Mouse (Mus musculus): ENCODE results near the gene Agt. TPM values are rescaled to one million over a fixed set of nuclear protein-coding genes. Genes with fewer than 3 reads are reported as not detected.

Agt gene
- polyA plus RNA-seq, 1 experiment from 2014 or later = 11.8 TPM

DNA sequence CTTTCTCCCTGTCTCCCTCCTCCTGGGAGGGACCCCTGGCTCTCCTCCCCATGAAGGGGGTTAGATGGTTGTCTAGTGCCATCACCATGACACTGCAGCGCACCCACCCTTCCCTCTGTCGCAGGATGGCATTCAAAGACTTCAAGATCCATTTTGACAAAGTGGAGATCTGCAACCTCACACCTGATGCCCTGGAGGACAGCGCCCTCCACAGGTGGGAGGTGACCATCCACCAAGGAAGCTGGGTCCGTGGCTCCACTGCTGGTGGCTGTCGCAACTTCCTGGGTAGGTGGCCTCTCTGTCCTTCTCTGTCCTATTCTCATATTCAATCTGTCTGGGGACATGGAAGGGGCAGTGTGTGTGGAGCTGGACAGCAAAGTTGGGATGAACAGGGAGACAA is 34.6 kb upstream of the Agt start:
- Histone ChIP-seq H3K27me3 (replicated peaks; ENCODE audit: control insufficient read depth, insufficient read depth, low read length) (no peaks in the 10 kb centered on the region), H3K9ac (ENCODE audit: low read depth, low read length) (no peak overlapping the region), H3K4me2 (replicated peaks; ENCODE audit: low read depth) (no peak overlapping the region), H3K4me3 (ENCODE audit: low read depth, low read length) (no peak overlapping the region), H3K27ac (ENCODE audit: low read depth, low read length) (no peak overlapping the region), H3K4me1 (replicated peaks; ENCODE audit: control insufficient read depth, insufficient read depth, low read length) (no peaks in the 10 kb centered on the region), H3K36me3 (ENCODE audit: control insufficient read depth, insufficient read depth) (no peaks in the 10 kb centered on the region), H3K9me3 (ENCODE audit: control insufficient read depth) (no peaks in the 10 kb centered on the region)
- peak; percentile 41 for TF ChIP-seq CTCF (IDR thresholded peaks at IDR 0.05; ENCODE audit: low read depth)
- WGBS = 64% methylated on average over 5 of the region's 5 CpGs
- no peak for ATAC-seq

- WGBS = 58% methylated on average over 4 of the region's 4 CpGs
These were observed 19.9 kb upstream of the Agt start for GRCm38 (mm10) chr8:124589393-124589792.

GRCm38 (mm10) chr8:124586556-124586955 is 17.1 kb upstream of the Agt start:
- Histone ChIP-seq H3K27ac (ENCODE audit: low read depth, low read length) (no peak overlapping the region), H3K9ac (ENCODE audit: low read depth, low read length) (no peak overlapping the region), H3K27me3 (replicated peaks; ENCODE audit: control insufficient read depth, insufficient read depth, low read length) (no peaks in the 10 kb centered on the region), H3K36me3 (ENCODE audit: control insufficient read depth, insufficient read depth) (no peaks in the 10 kb centered on the region), H3K4me3 (ENCODE audit: low read depth, low read length) (no peak overlapping the region), H3K9me3 (ENCODE audit: control insufficient read depth) (no peaks in the 10 kb centered on the region), H3K4me2 (replicated peaks; ENCODE audit: low read depth) (no peak overlapping the region), H3K4me1 (replicated peaks; ENCODE audit: control insufficient read depth, insufficient read depth, low read length) (no peaks in the 10 kb centered on the region)
- no peak for ATAC-seq
- no peak for TF ChIP-seq CTCF (IDR thresholded peaks at IDR 0.05; ENCODE audit: low read depth)
- 83% methylated on average over 2 of the region's 2 CpGs for WGBS

More at GRCm38 (mm10) chr8:124589393-124589792, 19.9 kb upstream of the Agt start:
- H3K4me3 ChIP-seq (ENCODE audit: low read depth, low read length) = no peak overlapping the region
- H3K36me3 ChIP-seq (ENCODE audit: control insufficient read depth, insufficient read depth) = no peaks in the 10 kb centered on the region
- no peak for TF ChIP-seq CTCF (IDR thresholded peaks at IDR 0.05; ENCODE audit: low read depth)
- H3K9me3 ChIP-seq (ENCODE audit: control insufficient read depth) = no peaks in the 10 kb centered on the region
- no peak for ATAC-seq
- H3K9ac ChIP-seq (ENCODE audit: low read depth, low read length) = no peak overlapping the region
- no peaks in the 10 kb centered on the region for H3K4me1 ChIP-seq (replicated peaks; ENCODE audit: control insufficient read depth, insufficient read depth, low read length)
- no peak overlapping the region for H3K4me2 ChIP-seq (replicated peaks; ENCODE audit: low read depth)
- H3K27me3 ChIP-seq (replicated peaks; ENCODE audit: control insufficient read depth, insufficient read depth, low read length) = no peaks in the 10 kb centered on the region
- H3K27ac ChIP-seq (ENCODE audit: low read depth, low read length) = no peak overlapping the region

DNA sequence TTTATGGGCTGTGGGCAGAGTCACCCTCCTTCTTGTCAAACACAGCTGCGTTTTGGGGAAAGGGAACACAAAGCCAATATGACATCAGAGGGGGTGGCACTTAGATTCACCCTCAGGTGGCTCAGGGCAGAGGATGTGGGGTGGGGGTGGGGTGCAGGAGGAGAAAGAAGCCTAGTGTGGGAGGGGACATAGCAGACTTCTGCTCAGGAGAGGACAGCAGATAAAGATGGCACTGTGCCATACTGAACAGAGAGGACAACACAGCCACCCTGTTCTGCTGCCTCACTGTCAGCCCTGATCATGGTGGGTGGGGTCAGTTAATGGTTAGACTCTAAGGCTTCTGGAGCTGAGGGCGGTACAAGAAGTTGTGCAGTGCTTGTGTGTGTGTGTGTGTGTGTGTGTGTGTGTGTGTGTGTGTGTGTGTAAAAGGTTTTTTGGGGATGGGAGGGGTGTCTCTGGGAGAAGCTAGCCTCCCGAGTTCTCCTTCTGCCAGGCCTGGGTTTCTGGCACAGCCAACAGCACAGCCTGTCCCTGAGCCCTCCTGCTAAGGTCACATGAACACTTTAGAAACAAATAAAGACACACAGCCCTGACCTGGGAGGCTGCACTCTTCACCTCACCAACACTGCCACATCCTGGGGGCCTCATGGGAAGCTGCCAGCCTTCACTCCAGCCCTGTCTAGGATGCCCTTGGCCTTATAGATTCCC is 16.4 kb upstream of the Agt start:
- peak; percentile 80 for ATAC-seq
- Histone ChIP-seq H3K27me3 (replicated peaks; ENCODE audit: control insufficient read depth, insufficient read depth, low read length) (no peaks in the 10 kb centered on the region), H3K9ac (ENCODE audit: low read depth, low read length) (no peak overlapping the region), H3K27ac (ENCODE audit: low read depth, low read length) (no peak overlapping the region), H3K4me3 (ENCODE audit: low read depth, low read length) (no peak overlapping the region), H3K4me2 (replicated peaks; ENCODE audit: low read depth) (no peak overlapping the region), H3K9me3 (ENCODE audit: control insufficient read depth) (no peaks in the 10 kb centered on the region), H3K36me3 (ENCODE audit: control insufficient read depth, insufficient read depth) (no peaks in the 10 kb centered on the region), H3K4me1 (replicated peaks; ENCODE audit: control insufficient read depth, insufficient read depth, low read length) (no peaks in the 10 kb centered on the region)
- WGBS = 19% methylated on average over 3 of the region's 3 CpGs
- TF ChIP-seq CTCF (IDR thresholded peaks at IDR 0.05; ENCODE audit: low read depth) = no peak

DNA sequence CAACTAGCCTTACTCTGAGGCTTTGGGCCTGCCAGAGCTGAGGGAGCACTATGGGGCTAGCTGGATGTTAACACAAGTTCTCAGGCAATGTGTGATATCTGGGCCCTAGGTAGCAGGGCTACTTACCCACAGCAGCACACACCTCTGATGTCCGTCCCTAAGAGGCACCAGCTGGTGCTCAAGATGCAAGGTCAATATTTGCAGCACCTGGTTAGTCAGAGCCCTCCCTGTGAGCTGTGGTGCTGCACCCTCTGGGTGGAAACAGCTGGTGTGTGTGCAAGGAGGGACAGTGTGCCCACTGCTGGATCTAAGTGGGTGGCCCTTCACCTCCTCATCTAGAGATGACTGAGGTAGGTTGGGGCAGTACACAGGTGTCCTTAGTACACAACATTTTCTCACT is 7.2 kb upstream of the Agt start:
- Histone ChIP-seq H3K9ac (ENCODE audit: low read depth, low read length) (no peak overlapping the region), H3K4me3 (ENCODE audit: low read depth, low read length) (no peak overlapping the region), H3K27ac (ENCODE audit: low read depth, low read length) (no peak overlapping the region), H3K9me3 (ENCODE audit: control insufficient read depth) (no peaks in the 10 kb centered on the region), H3K27me3 (replicated peaks; ENCODE audit: control insufficient read depth, insufficient read depth, low read length) (no peaks in the 10 kb centered on the region), H3K4me1 (replicated peaks; ENCODE audit: control insufficient read depth, insufficient read depth, low read length) (no peaks in the 10 kb centered on the region), H3K4me2 (replicated peaks; ENCODE audit: low read depth) (no peak overlapping the region), H3K36me3 (ENCODE audit: control insufficient read depth, insufficient read depth) (no peaks in the 10 kb centered on the region)
- TF ChIP-seq CTCF (IDR thresholded peaks at IDR 0.05; ENCODE audit: low read depth) = no peak
- 43% methylated on average over 1 of the region's 1 CpGs for WGBS
- peak; percentile 65; the same call in 1 of the 2 replicates for ATAC-seq

DNA sequence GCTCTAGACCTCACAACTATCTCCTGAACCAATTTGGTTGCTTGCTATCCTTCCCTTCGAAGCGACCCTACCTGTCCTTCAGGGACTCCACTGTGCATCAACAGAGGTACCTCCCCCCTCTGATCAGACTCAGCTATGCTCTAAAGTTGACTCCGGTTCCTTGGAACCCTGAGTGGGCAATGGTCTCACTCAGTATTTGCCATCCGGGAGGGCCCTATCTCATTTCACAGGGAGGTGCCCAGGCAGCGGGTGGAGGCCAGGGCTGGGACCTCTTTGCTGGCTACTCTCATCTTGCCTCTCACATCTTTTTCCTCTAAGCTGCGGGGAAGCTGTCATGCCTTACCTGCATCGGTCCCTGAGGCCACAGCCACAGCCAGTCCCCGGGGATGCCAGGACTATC is 6.3 kb upstream of the Agt start, which contains the start of gene Capn9:
Gene Capn9 (plus strand): TSS at position 301 of the 400 bp plus-strand sequence.
- no peak for TF ChIP-seq CTCF (IDR thresholded peaks at IDR 0.05; ENCODE audit: low read depth)
- ATAC-seq = no peak
- H3K4me1 ChIP-seq (replicated peaks; ENCODE audit: control insufficient read depth, insufficient read depth, low read length) = no peaks in the 10 kb centered on the region
- H3K4me3 ChIP-seq (ENCODE audit: low read depth, low read length) = no peak within 1 kb of the TSS
- no peak within 1 kb of the TSS for H3K9ac ChIP-seq (ENCODE audit: low read depth, low read length)
- H3K4me2 ChIP-seq (replicated peaks; ENCODE audit: low read depth) = no peak within 1 kb of the TSS
- no peaks in the 10 kb centered on the region for H3K36me3 ChIP-seq (ENCODE audit: control insufficient read depth, insufficient read depth)
- no peak within 1 kb of the TSS for H3K27ac ChIP-seq (ENCODE audit: low read depth, low read length)
- 81% methylated on average over 8 of the region's 8 CpGs for WGBS
- H3K27me3 ChIP-seq (replicated peaks; ENCODE audit: control insufficient read depth, insufficient read depth, low read length) = no peaks in the 10 kb centered on the region
- H3K9me3 ChIP-seq (ENCODE audit: control insufficient read depth) = no peaks in the 10 kb centered on the region

Measured in intestine, postnatal 0 days (tissue).